Mouse (Mus musculus): ENCODE measurements at regions not wholly inside any gene's neighbourhood (a gene's known extent, or its start where the extent isn't known, plus 50 kb on each side); places are given as distances from the start of the nearest gene placed in this dataset.

- 80% methylated on average over 1 of the region's 1 CpGs for WGBS
- Histone ChIP-seq H3K27ac (ENCODE audit: low read depth, low read length) (no peak overlapping the region), H3K27me3 (replicated peaks; ENCODE audit: control insufficient read depth, insufficient read depth, low read length) (no peaks in the 10 kb centered on the region), H3K4me2 (ENCODE audit: low read length) (no peak overlapping the region), H3K9me3 (ENCODE audit: control insufficient read depth, low read length) (no peaks in the 10 kb centered on the region), H3K36me3 (ENCODE audit: control insufficient read depth, insufficient read depth, low read length) (no peaks in the 10 kb centered on the region), H3K4me3 (ENCODE audit: low read length) (no peak overlapping the region), H3K9ac (ENCODE audit: low read depth, low read length) (no peak overlapping the region), H3K4me1 (ENCODE audit: control insufficient read depth, insufficient read depth, low read depth, low read length) (no peaks in the 10 kb centered on the region)
- ATAC-seq, result no peak
Measured at GRCm38 (mm10) chr12:10445738-10446137, 55.2 kb downstream of the Rdh14 start.

- H3K36me3 ChIP-seq (ENCODE audit: control insufficient read depth, insufficient read depth, low read length), result no peaks in the 10 kb centered on the region
- no peaks in the 10 kb centered on the region for H3K27me3 ChIP-seq (replicated peaks; ENCODE audit: control insufficient read depth, insufficient read depth, low read length)
- 81% methylated on average over 1 of the region's 1 CpGs for WGBS
Measured at GRCm38 (mm10) chr12:10457960-10458655, 67.5 kb downstream of the Rdh14 start.

DNA sequence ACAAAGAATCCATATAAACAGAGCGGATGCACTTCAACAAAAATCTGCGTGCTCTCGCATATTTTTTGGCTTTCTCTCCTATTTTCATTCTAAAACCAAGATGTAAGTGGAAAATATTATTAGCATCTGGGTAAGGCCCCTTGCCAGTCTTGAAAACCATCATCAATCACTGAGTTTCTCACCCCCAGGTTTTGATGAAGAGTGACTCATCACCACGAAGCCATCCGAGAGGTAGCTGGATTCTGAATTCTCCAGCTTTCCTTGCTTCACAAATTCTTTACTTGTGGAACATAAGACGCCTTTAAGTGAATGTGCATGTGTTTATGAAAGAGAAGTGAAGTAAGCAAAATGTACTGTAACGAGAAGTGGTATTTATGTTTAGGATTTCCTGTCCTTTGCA is 71.2 kb downstream of the Rdh14 start:
- Histone ChIP-seq H3K9ac (ENCODE audit: low read depth, low read length) (no peak overlapping the region), H3K27ac (ENCODE audit: low read depth, low read length) (no peak overlapping the region), H3K4me2 (ENCODE audit: low read length) (no peak overlapping the region), H3K4me3 (ENCODE audit: low read length) (no peak overlapping the region), H3K36me3 (ENCODE audit: control insufficient read depth, insufficient read depth, low read length) (no peaks in the 10 kb centered on the region), H3K4me1 (ENCODE audit: control insufficient read depth, insufficient read depth, low read depth, low read length) (no peaks in the 10 kb centered on the region), H3K9me3 (ENCODE audit: control insufficient read depth, low read length) (no peaks in the 10 kb centered on the region), H3K27me3 (replicated peaks; ENCODE audit: control insufficient read depth, insufficient read depth, low read length) (no peaks in the 10 kb centered on the region)
- ATAC-seq, result no peak
- 92% methylated on average over 7 of the region's 7 CpGs for WGBS

More at GRCm38 (mm10) chr12:10457960-10458655, 67.5 kb downstream of the Rdh14 start:
- no peaks in the 10 kb centered on the region for H3K4me1 ChIP-seq (ENCODE audit: control insufficient read depth, insufficient read depth, low read depth, low read length)
- no peaks in the 10 kb centered on the region for H3K9me3 ChIP-seq (ENCODE audit: control insufficient read depth, low read length)
- H3K4me3 ChIP-seq (ENCODE audit: low read length), result no peak overlapping the region
- no peak overlapping the region for H3K27ac ChIP-seq (ENCODE audit: low read depth, low read length)
- H3K9ac ChIP-seq (ENCODE audit: low read depth, low read length), result no peak overlapping the region
- no peak for ATAC-seq
- H3K4me2 ChIP-seq (ENCODE audit: low read length), result no peak overlapping the region

GRCm38 (mm10) chr12:10462956-10463355 is 72.4 kb downstream of the Rdh14 start:
- Histone ChIP-seq H3K9ac (ENCODE audit: low read depth, low read length) (no peak overlapping the region), H3K27me3 (replicated peaks; ENCODE audit: control insufficient read depth, insufficient read depth, low read length) (no peaks in the 10 kb centered on the region), H3K9me3 (ENCODE audit: control insufficient read depth, low read length) (no peaks in the 10 kb centered on the region), H3K27ac (ENCODE audit: low read depth, low read length) (no peak overlapping the region), H3K4me1 (ENCODE audit: control insufficient read depth, insufficient read depth, low read depth, low read length) (no peaks in the 10 kb centered on the region), H3K36me3 (ENCODE audit: control insufficient read depth, insufficient read depth, low read length) (no peaks in the 10 kb centered on the region), H3K4me3 (ENCODE audit: low read length) (no peak overlapping the region), H3K4me2 (ENCODE audit: low read length) (no peak overlapping the region)
- WGBS, result 49% methylated on average over 3 of the region's 3 CpGs
- no peak for ATAC-seq

- ATAC-seq, result no peak
- WGBS, result 81% methylated on average over 1 of the region's 1 CpGs
Measured at GRCm38 (mm10) chr12:10473986-10474385, 83.4 kb downstream of the Rdh14 start.

GRCm38 (mm10) chr12:10480781-10481180 is 90.2 kb downstream of the Rdh14 start:
- WGBS, result 38% methylated on average over 1 of the region's 1 CpGs
- Histone ChIP-seq H3K36me3 (ENCODE audit: control insufficient read depth, insufficient read depth, low read length) (no peaks in the 10 kb centered on the region), H3K9me3 (ENCODE audit: control insufficient read depth, low read length) (no peaks in the 10 kb centered on the region), H3K9ac (ENCODE audit: low read depth, low read length) (no peak overlapping the region), H3K27ac (ENCODE audit: low read depth, low read length) (no peak overlapping the region), H3K4me2 (ENCODE audit: low read length) (no peak overlapping the region), H3K4me1 (ENCODE audit: control insufficient read depth, insufficient read depth, low read depth, low read length) (no peaks in the 10 kb centered on the region), H3K27me3 (replicated peaks; ENCODE audit: control insufficient read depth, insufficient read depth, low read length) (no peaks in the 10 kb centered on the region), H3K4me3 (ENCODE audit: low read length) (no peak overlapping the region)
- ATAC-seq, result no peak

More at GRCm38 (mm10) chr12:10473986-10474385, 83.4 kb downstream of the Rdh14 start:
- no peak overlapping the region for H3K9ac ChIP-seq (ENCODE audit: low read depth, low read length)
- H3K4me1 ChIP-seq (ENCODE audit: control insufficient read depth, insufficient read depth, low read depth, low read length), result no peaks in the 10 kb centered on the region
- no peak overlapping the region for H3K27ac ChIP-seq (ENCODE audit: low read depth, low read length)
- H3K9me3 ChIP-seq (ENCODE audit: control insufficient read depth, low read length), result no peaks in the 10 kb centered on the region
- H3K4me2 ChIP-seq (ENCODE audit: low read length), result no peak overlapping the region
- H3K36me3 ChIP-seq (ENCODE audit: control insufficient read depth, insufficient read depth, low read length), result no peaks in the 10 kb centered on the region
- H3K4me3 ChIP-seq (ENCODE audit: low read length), result no peak overlapping the region
- no peaks in the 10 kb centered on the region for H3K27me3 ChIP-seq (replicated peaks; ENCODE audit: control insufficient read depth, insufficient read depth, low read length)

GRCm38 (mm10) chr12:10482294-10483010 is 91.9 kb downstream of the Rdh14 start:
- no peak overlapping the region for H3K9ac ChIP-seq (ENCODE audit: low read depth, low read length)
- H3K4me2 ChIP-seq (ENCODE audit: low read length), result no peak overlapping the region
- no peak overlapping the region for H3K4me3 ChIP-seq (ENCODE audit: low read length)
- WGBS, result 80% methylated on average over 4 of the region's 4 CpGs
- no peaks in the 10 kb centered on the region for H3K4me1 ChIP-seq (ENCODE audit: control insufficient read depth, insufficient read depth, low read depth, low read length)
- no peaks in the 10 kb centered on the region for H3K36me3 ChIP-seq (ENCODE audit: control insufficient read depth, insufficient read depth, low read length)
- H3K27me3 ChIP-seq (replicated peaks; ENCODE audit: control insufficient read depth, insufficient read depth, low read length), result no peaks in the 10 kb centered on the region
- ATAC-seq, result no peak
- no peak overlapping the region for H3K27ac ChIP-seq (ENCODE audit: low read depth, low read length)
- no peaks in the 10 kb centered on the region for H3K9me3 ChIP-seq (ENCODE audit: control insufficient read depth, low read length)

DNA sequence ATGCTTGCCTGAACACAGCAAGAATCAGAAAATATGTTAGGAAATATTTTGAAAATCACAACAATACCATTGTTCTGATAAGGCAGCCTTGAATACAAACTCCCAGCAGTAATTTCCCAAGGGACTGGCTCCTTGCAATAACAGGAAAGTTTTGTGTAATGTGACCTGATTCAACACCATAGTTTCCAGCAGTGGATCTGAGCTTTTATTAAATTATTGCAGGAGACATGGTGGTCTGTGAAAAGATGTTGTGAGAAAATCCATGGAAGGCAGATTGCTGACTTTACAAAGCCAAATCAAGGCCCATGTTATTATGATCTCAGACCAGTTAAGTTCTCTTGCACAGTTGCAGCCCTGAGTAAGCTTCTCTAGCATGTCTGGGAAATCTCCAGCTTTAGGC is 116.1 kb downstream of the Rdh14 start:
- H3K9me3 ChIP-seq (ENCODE audit: control insufficient read depth, low read length), result no peaks in the 10 kb centered on the region
- no peak overlapping the region for H3K9ac ChIP-seq (ENCODE audit: low read depth, low read length)
- H3K4me2 ChIP-seq (ENCODE audit: low read length), result no peak overlapping the region

GRCm38 (mm10) chr12:10513526-10513925 is 123.0 kb downstream of the Rdh14 start:
- H3K36me3 ChIP-seq (ENCODE audit: control insufficient read depth, insufficient read depth, low read length), result no peaks in the 10 kb centered on the region
- no peak overlapping the region for H3K27ac ChIP-seq (ENCODE audit: low read depth, low read length)
- H3K4me1 ChIP-seq (ENCODE audit: control insufficient read depth, insufficient read depth, low read depth, low read length), result no peaks in the 10 kb centered on the region
- no peaks in the 10 kb centered on the region for H3K9me3 ChIP-seq (ENCODE audit: control insufficient read depth, low read length)
- ATAC-seq, result no peak
- WGBS, result 80% methylated on average over 5 of the region's 5 CpGs
- H3K27me3 ChIP-seq (replicated peaks; ENCODE audit: control insufficient read depth, insufficient read depth, low read length), result no peaks in the 10 kb centered on the region
- no peak overlapping the region for H3K9ac ChIP-seq (ENCODE audit: low read depth, low read length)
- H3K4me2 ChIP-seq (ENCODE audit: low read length), result no peak overlapping the region
- H3K4me3 ChIP-seq (ENCODE audit: low read length), result no peak overlapping the region

More for the DNA sequence above, 116.1 kb downstream of the Rdh14 start:
- H3K36me3 ChIP-seq (ENCODE audit: control insufficient read depth, insufficient read depth, low read length), result no peaks in the 10 kb centered on the region
- H3K4me1 ChIP-seq (ENCODE audit: control insufficient read depth, insufficient read depth, low read depth, low read length), result no peaks in the 10 kb centered on the region
- no peak overlapping the region for H3K27ac ChIP-seq (ENCODE audit: low read depth, low read length)
- no peaks in the 10 kb centered on the region for H3K27me3 ChIP-seq (replicated peaks; ENCODE audit: control insufficient read depth, insufficient read depth, low read length)
- ATAC-seq, result no peak
- no peak overlapping the region for H3K4me3 ChIP-seq (ENCODE audit: low read length)
